ENCODE assay signal across 13 mouse cellular contexts in genomic region chr8:10802003-10802402, GRCm38 (mm10).
DNase-seq lines count a peak whose midpoint lies in the region; ATAC-seq lines count a peak whose summit lies in the region.
"Had no signal": no experiment of that assay in that cellular context is flagged by ENCODE, and none has a peak within 500 bp of the region (broad histone marks: within the 10 kb centered on the region; RNA-seq: fewer than 3 reads in every experiment).

No protein-coding gene starts in this region.

- H3K36me3 ChIP-seq in heart, embryonic 12.5 days, result no peaks in the 10 kb centered on the region
- no peaks in the 10 kb centered on the region for H3K36me3 ChIP-seq in lung, embryonic 16.5 days (ENCODE audit: control insufficient read depth, insufficient read depth, low read length)
- H3K36me3 ChIP-seq: G1E; limb, embryonic 13.5 days; neural tube, embryonic 15.5 days had no signal

- H3K27me3 ChIP-seq in heart, embryonic 12.5 days (replicated peaks), result no peaks in the 10 kb centered on the region
- no peaks in the 10 kb centered on the region; the same call in 1 of the 2 replicates for H3K27me3 ChIP-seq in lung, embryonic 16.5 days (ENCODE audit: control insufficient read depth, insufficient read depth, low read depth, low read length)
- H3K27me3 ChIP-seq: limb, embryonic 13.5 days; neural tube, embryonic 15.5 days had no signal

- ATAC-seq in heart, embryonic 12.5 days (ENCODE audit: insufficient number of reproducible peaks, low FRiP score), result no peak
- peak; percentile 74; the same call in 1 of the 2 replicates for ATAC-seq in lung, embryonic 16.5 days (ENCODE audit: low read depth)

- no peak for DNase-seq in heart, adult 8-10 months (ENCODE audit: low spot score)
- DNase-seq in kidney, postnatal 14 days, result peak; percentile 36
- DNase-seq in kidney, postnatal 4 days, result no peak
- DNase-seq in testis, postnatal 10 days (ENCODE audit: low spot score), result peak; percentile 56
- DNase-seq in layer of hippocampus, adult 9-10 months (ENCODE audit: low spot score), result no peak
- DNase-seq: cerebellum, postnatal 14 days; gastrocnemius, postnatal 14 days; right cerebral cortex, postnatal 4 days had no signal

- no peak overlapping the region for H3K4me3 ChIP-seq in heart, embryonic 12.5 days
- no peak overlapping the region for H3K4me3 ChIP-seq in lung, embryonic 16.5 days (ENCODE audit: low read length)
- H3K4me3 ChIP-seq: limb, embryonic 13.5 days; neural tube, embryonic 15.5 days had no signal

- no peaks in the 10 kb centered on the region for H3K9me3 ChIP-seq in heart, embryonic 12.5 days (replicated peaks)
- no peaks in the 10 kb centered on the region for H3K9me3 ChIP-seq in lung, embryonic 16.5 days (ENCODE audit: control insufficient read depth, low read length)
- H3K9me3 ChIP-seq: limb, embryonic 13.5 days; neural tube, embryonic 15.5 days had no signal

- no peak overlapping the region for H3K9ac ChIP-seq in heart, embryonic 12.5 days
- no peak overlapping the region for H3K9ac ChIP-seq in lung, embryonic 16.5 days (ENCODE audit: low read length)
- H3K9ac ChIP-seq: limb, embryonic 13.5 days; neural tube, embryonic 15.5 days had no signal

- H3K4me1 ChIP-seq in heart, embryonic 12.5 days (replicated peaks), result peaks cover 21% of the 10 kb centered on the region
- peaks cover 3% of the 10 kb centered on the region; the same call in 1 of the 2 replicates for H3K4me1 ChIP-seq in lung, embryonic 16.5 days (replicated peaks; ENCODE audit: control insufficient read depth, insufficient read depth, low read length)

- no peak overlapping the region for H3K4me2 ChIP-seq in heart, embryonic 12.5 days
- H3K4me2 ChIP-seq in lung, embryonic 16.5 days (ENCODE audit: low read depth, low read length), result no peak overlapping the region
- H3K4me2 ChIP-seq: limb, embryonic 13.5 days; neural tube, embryonic 15.5 days had no signal

- H3K27ac ChIP-seq in heart, embryonic 12.5 days (ENCODE audit: poor library complexity, severe bottlenecking), result 0 out of 2 replicates have a peak overlapping the region, but pooled peaks have one; percentile 7
- H3K27ac ChIP-seq in lung, embryonic 16.5 days (ENCODE audit: low read length), result no peak overlapping the region
- H3K27ac ChIP-seq: limb, embryonic 13.5 days; neural tube, embryonic 15.5 days had no signal

Comparison
In these comparisons a context has a peak if more than half of its experiments do, and no peak if none do; other contexts are left out.
1. DNase-seq: peak in kidney, postnatal 14 days (single experiment) and testis, postnatal 10 days (single experiment); none in heart, adult 8-10 months (single experiment), kidney, postnatal 4 days (0 of 2) and layer of hippocampus, adult 9-10 months (single experiment).